9 mouse cellular contexts compared by ENCODE assay signal in genomic region chr6:94772868-94773603, GRCm38 (mm10).
DNase-seq lines count a peak whose midpoint lies in the region; ATAC-seq lines count a peak whose summit lies in the region.
"Had no signal": no experiment of that assay in that cellular context is flagged by ENCODE, and none has a peak within 500 bp of the region (broad histone marks: within the 10 kb centered on the region; RNA-seq: fewer than 3 reads in every experiment).

No protein-coding gene starts in this region.

- H3K4me2 ChIP-seq in heart, embryonic 11.5 days, result peak overlapping the region; percentile 65
- H3K4me2 ChIP-seq in hindbrain, embryonic 11.5 days (replicated peaks; ENCODE audit: low read depth, low read length), result peak overlapping the region; percentile 32

- 24% methylated on average over 12 of the region's 12 CpGs for WGBS in heart, embryonic 11.5 days (ENCODE audit: insufficient replicate concordance)
- WGBS in hindbrain, embryonic 11.5 days, result 11% methylated on average over 12 of the region's 12 CpGs
- 8% methylated on average over 12 of the region's 12 CpGs for WGBS in midbrain, embryonic 10.5 days

- H3K9me3 ChIP-seq in heart, embryonic 11.5 days (replicated peaks; ENCODE audit: control insufficient read depth, low read length), result no peaks in the 10 kb centered on the region
- no peaks in the 10 kb centered on the region for H3K9me3 ChIP-seq in hindbrain, embryonic 11.5 days (ENCODE audit: control insufficient read depth, low read length)
- no peaks in the 10 kb centered on the region; the same call in 1 of the 2 replicates for H3K9me3 ChIP-seq in midbrain, embryonic 10.5 days (replicated peaks)

- peak overlapping the region; percentile 11 for H3K27ac ChIP-seq in heart, embryonic 11.5 days (ENCODE audit: low read depth, low read length)
- peak overlapping the region; percentile 95 for H3K27ac ChIP-seq in hindbrain, embryonic 11.5 days (ENCODE audit: low read depth, low read length)
- peak overlapping the region; percentile 96 for H3K27ac ChIP-seq in midbrain, embryonic 10.5 days (replicated peaks)

- H3K4me3 ChIP-seq in heart, embryonic 11.5 days (ENCODE audit: low read depth, low read length), result peak overlapping the region; percentile 23; the same call in 1 of the 2 replicates
- H3K4me3 ChIP-seq in hindbrain, embryonic 11.5 days (ENCODE audit: low read depth, low read length), result no peak overlapping the region
- H3K4me3 ChIP-seq in midbrain, embryonic 10.5 days, result peak overlapping the region; percentile 42

- H3K9ac ChIP-seq in heart, embryonic 11.5 days (ENCODE audit: low read depth, low read length), result peak overlapping the region; percentile 54
- H3K9ac ChIP-seq in hindbrain, embryonic 11.5 days (ENCODE audit: low read depth, low read length), result peak overlapping the region; percentile 57

- no peaks in the 10 kb centered on the region; the same call in 1 of the 2 replicates for H3K4me1 ChIP-seq in heart, embryonic 11.5 days (ENCODE audit: control insufficient read depth, insufficient read depth, low read length)
- peaks cover 8% of the 10 kb centered on the region for H3K4me1 ChIP-seq in hindbrain, embryonic 11.5 days (replicated peaks; ENCODE audit: control insufficient read depth, insufficient read depth, low read length)
- H3K4me1 ChIP-seq in midbrain, embryonic 10.5 days, result peaks cover 60% of the 10 kb centered on the region

- H3K27me3 ChIP-seq in heart, embryonic 11.5 days (ENCODE audit: control insufficient read depth, insufficient read depth, low read length), result 0 out of 2 replicates have a peak, but pooled peaks cover 4% of the 10 kb centered on the region
- H3K27me3 ChIP-seq in hindbrain, embryonic 11.5 days (ENCODE audit: control insufficient read depth, insufficient read depth, low read length), result no peaks in the 10 kb centered on the region
- 0 out of 2 replicates have a peak, but pooled peaks cover 8% of the 10 kb centered on the region for H3K27me3 ChIP-seq in midbrain, embryonic 10.5 days (ENCODE audit: low read depth, poor library complexity, severe bottlenecking)

- no peak for ATAC-seq in heart, embryonic 11.5 days (replicated peaks; ENCODE audit: insufficient number of reproducible peaks, low FRiP score, low TSS enrichment)
- ATAC-seq in hindbrain, embryonic 11.5 days (ENCODE audit: low FRiP score), result peak; percentile 50; the same call in 1 of the 2 replicates
- no peak for ATAC-seq in erythroblast, adult 5-6 weeks (replicated peaks; ENCODE audit: low FRiP score, poor library complexity, severe bottlenecking)

- no peaks in the 10 kb centered on the region for H3K36me3 ChIP-seq in heart, embryonic 11.5 days (ENCODE audit: control insufficient read depth, insufficient read depth, low read length)
- no peaks in the 10 kb centered on the region for H3K36me3 ChIP-seq in hindbrain, embryonic 11.5 days (ENCODE audit: control insufficient read depth, insufficient read depth, low read length)
- no peaks in the 10 kb centered on the region for H3K36me3 ChIP-seq in midbrain, embryonic 10.5 days

- DNase-seq in heart, adult 18-20 months, result no peak
- peak; percentile 20 for DNase-seq in R1 (ENCODE audit: low read depth, low spot score)
- DNase-seq in hindbrain, embryonic 11.5 days (ENCODE audit: low spot score), result peak; percentile 69
- peak; percentile 73 for DNase-seq in midbrain, embryonic 10.5 days (ENCODE audit: low spot score)
- DNase-seq in cerebellum, postnatal 25 days, result no peak
- no peak for DNase-seq in right cerebral cortex, adult 18-20 months
- DNase-seq: heart, adult 11 months had no signal

Comparison
In these comparisons a context has a peak if more than half of its experiments do, and no peak if none do; other contexts are left out.
1. H3K27ac ChIP-seq: peak in every context shown above with its lines; median percentile 96 in midbrain, embryonic 10.5 days; 95 in hindbrain, embryonic 11.5 days; 11 in heart, embryonic 11.5 days.
2. DNase-seq: peak in R1 (single experiment), hindbrain, embryonic 11.5 days (single experiment) and midbrain, embryonic 10.5 days (single experiment); none in heart, adult 18-20 months (0 of 2), cerebellum, postnatal 25 days (0 of 2) and right cerebral cortex, adult 18-20 months (single experiment).